Mouse (Mus musculus): Measurements from ENCODE around the gene Rgs9.
"Not testable (repeated sequence)": the region's sequence is repeated elsewhere in the genome, so short reads cannot be mapped to it uniquely, and the experiment has no call there.

Gene Rgs9

DNA sequence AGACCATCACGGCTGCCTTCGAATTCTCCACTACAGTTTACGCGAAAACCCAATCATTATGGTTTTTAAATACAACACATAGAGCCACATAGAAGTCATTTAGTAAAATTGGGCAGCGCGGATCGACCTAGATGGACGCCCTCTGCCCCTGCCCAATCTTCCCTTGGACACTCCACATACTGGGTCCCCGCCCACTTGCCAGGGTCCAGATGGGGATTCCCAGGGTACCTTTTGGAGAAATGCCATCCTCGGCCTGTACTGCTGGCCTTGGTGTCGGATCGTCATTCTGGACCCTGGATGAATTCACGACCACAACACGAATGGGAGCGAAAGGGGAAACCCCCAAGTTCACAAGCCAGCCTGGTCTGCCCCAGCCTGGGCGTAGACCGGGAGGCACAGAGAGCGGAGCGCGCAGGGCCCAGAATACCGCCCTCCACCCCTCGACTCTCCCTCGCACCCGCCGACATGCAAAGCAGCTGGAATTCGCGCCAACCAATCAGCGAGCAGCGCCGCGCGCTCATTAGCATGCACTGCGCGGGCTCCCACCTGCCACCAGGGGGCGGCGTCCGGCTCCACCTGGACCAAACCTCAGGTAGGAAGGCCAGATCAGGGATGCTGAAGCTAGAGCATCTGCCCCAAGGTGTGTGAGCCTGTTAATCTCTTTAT, at the start of gene Rgs9:
Rgs9 (minus strand) TSS at position 420 of the 666 bp plus-strand sequence.
- no peak for DNase-seq (ENCODE audit: low read depth, low spot score)

GRCm38 (mm10) chr11:109347242-109347959, 49.5 kb upstream of the Rgs9 start:
- peak; percentile 64 for DNase-seq (ENCODE audit: low read depth, low spot score)

GRCm38 (mm10) chr11:109343991-109344599, 46.2 kb upstream of the Rgs9 start:
- DNase-seq (ENCODE audit: low read depth, low spot score): peak; percentile 82

- DNase-seq (ENCODE audit: low read depth, low spot score): no peak
Measured at GRCm38 (mm10) chr11:109343558-109343957, 45.6 kb upstream of the Rgs9 start.

- not testable (repeated sequence) for DNase-seq (ENCODE audit: low read depth, low spot score)
Measured at GRCm38 (mm10) chr11:109342666-109343065, 44.7 kb upstream of the Rgs9 start.

GRCm38 (mm10) chr11:109340541-109340940, 42.6 kb upstream of the Rgs9 start:
- no peak for DNase-seq (ENCODE audit: low read depth, low spot score)

- DNase-seq (ENCODE audit: low read depth, low spot score): no peak
Measured at GRCm38 (mm10) chr11:109339155-109339938, 41.4 kb upstream of the Rgs9 start.

DNA sequence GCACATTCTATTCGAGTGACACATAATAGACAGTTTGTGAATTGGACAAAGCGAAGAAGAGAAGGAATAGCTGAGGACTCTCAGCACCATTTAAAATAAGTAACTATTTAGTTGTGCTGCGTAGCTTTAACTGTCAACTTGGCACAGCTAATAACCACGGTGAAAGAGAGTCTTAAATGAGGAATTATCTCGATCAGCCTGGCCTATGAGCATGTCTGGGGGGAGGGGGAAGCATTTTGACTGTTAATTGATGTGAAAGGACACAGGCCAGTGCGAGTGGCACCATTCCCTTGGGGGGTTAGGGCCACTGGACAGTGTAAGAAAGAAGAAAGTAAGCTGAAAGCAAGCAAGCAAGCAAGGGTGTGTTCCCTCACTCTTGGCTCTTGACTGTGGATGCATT, 38.0 kb upstream of the Rgs9 start:
- DNase-seq (ENCODE audit: low read depth, low spot score): no peak

- no peak for DNase-seq (ENCODE audit: low read depth, low spot score)
Measured at GRCm38 (mm10) chr11:109334773-109335172, 36.8 kb upstream of the Rgs9 start.

DNA sequence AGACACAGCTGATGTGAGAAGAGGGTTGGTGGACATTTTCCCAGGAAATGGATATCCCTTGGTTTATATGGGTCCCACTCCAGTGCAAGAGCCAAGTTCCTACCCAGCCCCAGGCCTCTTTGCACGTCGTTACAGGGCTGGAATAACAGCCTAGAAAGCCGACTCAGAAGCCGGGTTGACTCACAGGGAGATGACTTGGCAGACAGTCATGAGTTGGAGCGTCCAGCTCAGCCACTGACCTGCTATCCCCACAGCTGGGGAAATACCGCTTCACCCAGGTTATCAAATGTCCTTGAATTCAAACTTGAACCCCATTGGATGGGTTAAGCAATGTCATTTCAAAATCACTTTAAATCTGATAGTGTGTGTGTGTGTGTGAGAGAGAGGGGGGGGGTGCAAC, 34.8 kb upstream of the Rgs9 start:
- DNase-seq (ENCODE audit: low read depth, low spot score): peak; percentile 91

- DNase-seq (ENCODE audit: low read depth, low spot score): peak; percentile 99
Measured at GRCm38 (mm10) chr11:109331424-109331824, 33.5 kb upstream of the Rgs9 start.

DNA sequence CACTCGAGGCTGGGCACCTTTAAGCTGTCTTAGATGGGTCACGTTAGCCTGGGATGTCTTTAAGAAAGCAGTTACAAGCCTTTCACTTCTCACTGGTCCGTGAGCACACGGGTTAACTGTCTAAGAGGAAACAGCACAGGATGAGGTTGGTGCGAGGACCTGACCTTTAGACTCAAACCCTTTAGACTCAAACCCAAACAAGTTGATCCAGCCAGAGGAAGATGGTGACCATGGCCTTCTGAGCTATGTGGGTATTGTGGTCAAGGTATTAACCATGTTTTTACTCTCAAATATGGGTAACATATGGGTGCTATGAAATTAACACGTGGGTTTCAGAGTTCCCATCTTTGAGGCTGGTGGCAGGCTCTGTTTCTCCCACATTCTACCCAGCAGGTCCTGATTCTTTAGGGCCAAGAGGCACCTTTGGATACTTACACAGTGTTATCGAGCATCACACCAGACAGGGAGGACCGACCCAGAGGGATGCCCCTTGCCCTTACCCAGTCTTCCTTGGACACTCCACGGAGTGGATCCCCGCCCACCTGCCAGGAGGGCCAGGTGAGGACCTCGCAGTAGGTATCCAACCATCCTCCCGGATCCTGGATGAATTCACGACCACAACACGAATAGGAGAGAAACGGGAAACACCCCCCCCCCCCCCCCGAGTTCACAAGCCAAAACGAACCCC, 32.9 kb upstream of the Rgs9 start:
- DNase-seq (ENCODE audit: low read depth, low spot score): no peak

- DNase-seq (ENCODE audit: low read depth, low spot score): peak; percentile 77
Measured at GRCm38 (mm10) chr11:109329331-109329730, 31.4 kb upstream of the Rgs9 start.

DNA sequence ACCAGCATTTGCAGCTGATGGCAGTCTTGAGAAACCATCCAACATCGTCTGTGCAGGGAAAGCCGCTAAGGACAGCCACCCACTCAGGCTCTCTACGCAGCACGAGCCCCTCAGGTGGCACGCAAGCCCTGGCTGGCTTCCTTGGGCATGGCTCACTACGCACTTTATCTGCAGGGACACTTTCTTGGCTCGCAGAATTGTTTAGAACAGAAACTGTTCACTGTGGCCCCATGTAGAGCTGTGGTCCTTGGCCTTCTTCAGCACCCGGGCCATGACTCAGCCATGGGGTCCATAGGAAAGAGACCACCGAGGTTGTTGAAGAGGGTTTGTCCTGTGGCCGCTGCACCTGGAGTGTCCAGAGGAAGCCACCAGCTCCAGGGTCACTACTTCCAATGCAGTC, 30.0 kb upstream of the Rgs9 start:
- DNase-seq (ENCODE audit: low read depth, low spot score): no peak

- no peak for DNase-seq (ENCODE audit: low read depth, low spot score)
Measured at GRCm38 (mm10) chr11:109327381-109327780, 29.5 kb upstream of the Rgs9 start.

DNA sequence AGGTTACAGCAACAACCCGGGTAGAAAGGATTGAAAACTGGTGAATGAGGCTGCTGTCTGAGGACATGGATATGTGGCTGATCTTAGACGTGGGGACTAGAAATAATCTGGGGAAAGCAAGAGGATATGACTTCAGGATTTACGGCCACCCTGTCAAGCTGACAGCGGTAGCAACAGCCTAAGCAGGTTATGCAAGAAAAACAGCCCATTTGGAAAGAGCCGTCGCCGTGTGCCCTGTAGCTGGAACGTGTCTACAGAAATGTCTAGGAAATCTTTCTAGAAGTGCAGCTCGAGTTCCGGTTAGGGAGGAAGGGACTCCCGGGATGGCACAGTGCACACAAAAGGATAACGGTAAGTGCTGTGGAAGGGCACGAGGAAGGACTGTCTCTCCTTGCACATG, 28.3 kb upstream of the Rgs9 start:
- no peak for DNase-seq (ENCODE audit: low read depth, low spot score)

DNA sequence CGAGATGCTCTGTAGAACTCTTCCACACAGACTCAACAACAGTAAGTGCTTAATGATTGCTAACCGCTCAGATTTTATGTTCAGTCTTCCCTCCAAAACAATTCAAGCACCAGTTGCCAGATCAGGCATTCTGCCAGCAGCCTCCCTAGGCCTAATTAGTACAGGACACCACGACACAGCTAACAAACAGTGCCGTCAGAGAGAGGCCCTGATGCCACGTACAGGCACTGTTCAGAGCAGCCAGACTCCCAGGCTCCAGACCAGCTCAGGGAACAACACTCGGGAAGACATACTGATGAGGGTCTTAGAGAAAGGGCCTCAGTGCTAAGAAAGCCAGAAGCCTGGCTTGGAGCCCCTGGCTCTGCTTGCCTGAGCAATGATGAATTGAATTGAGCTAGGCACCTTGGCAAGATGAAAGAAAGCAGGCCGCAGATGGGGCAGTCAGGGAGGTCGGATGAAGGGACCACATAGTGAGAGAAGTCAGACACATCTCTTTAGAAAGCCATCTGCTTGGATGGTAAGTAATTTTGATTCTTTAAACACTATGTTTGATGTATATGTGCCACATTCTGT, 22.5 kb upstream of the Rgs9 start:
- no peak for DNase-seq (ENCODE audit: low read depth, low spot score)

- no peak for DNase-seq (ENCODE audit: low read depth, low spot score)
Measured at GRCm38 (mm10) chr11:109319946-109320345, 22.0 kb upstream of the Rgs9 start.

DNA sequence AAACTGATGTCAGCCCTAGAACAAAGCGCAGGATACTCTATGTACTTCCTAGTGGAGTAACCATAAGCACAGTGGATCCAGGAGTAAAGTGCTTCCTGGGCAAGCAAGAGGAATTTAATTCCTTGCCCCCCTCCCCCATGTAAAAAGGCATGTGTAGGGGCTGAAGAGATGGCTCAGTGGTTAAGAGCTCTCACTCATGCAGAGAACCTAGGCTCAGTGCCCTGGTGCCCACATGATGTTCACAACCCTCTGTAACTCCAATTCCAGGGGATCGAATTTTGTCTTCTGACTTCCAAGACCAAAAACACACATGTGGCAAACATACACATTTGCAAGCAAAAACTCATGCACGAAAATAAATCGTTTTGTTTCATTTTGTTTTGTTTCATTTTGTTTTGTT, 21.5 kb upstream of the Rgs9 start:
- no peak for DNase-seq (ENCODE audit: low read depth, low spot score)

- peak; percentile 56 for DNase-seq (ENCODE audit: low read depth, low spot score)
Measured at GRCm38 (mm10) chr11:109316921-109317320, 19.0 kb upstream of the Rgs9 start.

Data from 3T3-L1 (cell line).